Mouse (Mus musculus) forebrain, embryonic 10.5 days (tissue): ENCODE measurements around the gene Nosip. TPM values are rescaled to one million over a fixed set of nuclear protein-coding genes. Genes with fewer than 3 reads are reported as not detected.

Experiments used
- DNase-seq: peaks from one replicate; pipeline ENCODE4 v3.0.0-alpha.2; 2017; ENCODE audit warnings: low spot score; ENCODE audit errors: extremely low spot score
- H3K27ac ChIP-seq: fragments of 300-500 bp; sonication (generic); 2 replicates; pipeline ENCODE4 v1.5.1; 2016; ENCODE audit warnings: mild to moderate bottlenecking
- H3K27me3 ChIP-seq: fragments of 300-500 bp; sonication (generic); 2 replicates; pipeline ENCODE4 v1.6.1; 2016; ENCODE audit warnings: mild to moderate bottlenecking; ENCODE audit not compliant: poor library complexity, severe bottlenecking
- H3K36me3 ChIP-seq: fragments of 300-500 bp; sonication (generic); replicated peaks from 2 replicates; pipeline ENCODE4 v1.6.1; 2016; ENCODE audit warnings: mild to moderate bottlenecking, moderate library complexity
- H3K4me1 ChIP-seq: fragments of 300-500 bp; sonication (generic); 2 replicates; pipeline ENCODE4 v1.6.1; 2016
- H3K4me3 ChIP-seq: fragments of 300-500 bp; sonication (generic); 2 replicates; pipeline ENCODE4 v1.5.1; 2016; ENCODE audit warnings: mild to moderate bottlenecking, moderate library complexity
- H3K9me3 ChIP-seq: fragments of 300-500 bp; sonication (generic); 2 replicates; pipeline ENCODE4 v1.6.1; 2016; ENCODE audit warnings: mild to moderate bottlenecking, moderate library complexity
- WGBS: fragments of 180-500 bp; shearing (Covaris S2); methylation state at CpG from one replicate; pipeline ENCODE4 v1.1.7; 2016; 5-methylcytosine and 5-hydroxymethylcytosine counted together
- polyA plus RNA-seq: library from polyadenylated mRNA; unstranded; fragments of >200 nt; fragmentation: Nextera tagmentation; extraction: Ambion mirVana; gene quantifications from 2 replicates; pipeline ENCODE4 v1.2.1, GENCODE M21; 2016

Nosip gene
- polyA plus RNA-seq, 1 experiment from 2014 or later = 67.6 TPM

GRCm38 (mm10) chr7:45040851-45041250 is 21.4 kb upstream of the Nosip start:
- no peak for DNase-seq
- WGBS = 93% methylated on average over 9 of the region's 9 CpGs
- no peaks in the 10 kb centered on the region for H3K9me3 ChIP-seq
- H3K4me3 ChIP-seq = no peak overlapping the region
- H3K27ac ChIP-seq = no peak overlapping the region
- H3K36me3 ChIP-seq = peaks cover 100% of the 10 kb centered on the region
- H3K4me1 ChIP-seq = no peaks in the 10 kb centered on the region
- no peaks in the 10 kb centered on the region for H3K27me3 ChIP-seq

- WGBS = 93% methylated on average over 14 of the region's 14 CpGs
- Histone ChIP-seq H3K27me3 (no peaks in the 10 kb centered on the region), H3K4me1 (no peaks in the 10 kb centered on the region), H3K4me3 (no peak overlapping the region), H3K36me3 (peaks cover 100% of the 10 kb centered on the region), H3K9me3 (no peaks in the 10 kb centered on the region), H3K27ac (no peak overlapping the region)
- no peak for DNase-seq
Observed at GRCm38 (mm10) chr7:45043307-45043706, 18.9 kb upstream of the Nosip start.

GRCm38 (mm10) chr7:45045741-45046140 is 16.5 kb upstream of the Nosip start:
- no peak for DNase-seq
- Histone ChIP-seq H3K36me3 (peaks cover 100% of the 10 kb centered on the region), H3K9me3 (no peaks in the 10 kb centered on the region), H3K27me3 (no peaks in the 10 kb centered on the region), H3K27ac (no peak overlapping the region), H3K4me3 (peak overlapping the region; percentile 13), H3K4me1 (peaks cover 16% of the 10 kb centered on the region)
- 96% methylated on average over 22 of the region's 22 CpGs for WGBS

GRCm38 (mm10) chr7:45046853-45047350 is 15.3 kb upstream of the Nosip start:
- Histone ChIP-seq H3K27ac (no peak overlapping the region), H3K36me3 (peaks cover 94% of the 10 kb centered on the region), H3K4me3 (peak overlapping the region; percentile 9; the same call in 1 of the 2 replicates), H3K27me3 (no peaks in the 10 kb centered on the region), H3K4me1 (peaks cover 28% of the 10 kb centered on the region), H3K9me3 (no peaks in the 10 kb centered on the region)
- DNase-seq = no peak
- 95% methylated on average over 26 of the region's 26 CpGs for WGBS

GRCm38 (mm10) chr7:45047491-45047890 is 14.7 kb upstream of the Nosip start:
- H3K27me3 ChIP-seq = no peaks in the 10 kb centered on the region
- peak overlapping the region; percentile 9; the same call in 1 of the 2 replicates for H3K4me3 ChIP-seq
- 94% methylated on average over 14 of the region's 14 CpGs for WGBS
- peaks cover 88% of the 10 kb centered on the region for H3K36me3 ChIP-seq
- DNase-seq = no peak
- H3K27ac ChIP-seq = peak overlapping the region; percentile 2; the same call in 1 of the 2 replicates
- H3K9me3 ChIP-seq = no peaks in the 10 kb centered on the region
- peaks cover 32% of the 10 kb centered on the region for H3K4me1 ChIP-seq

GRCm38 (mm10) chr7:45048001-45048890 is 14.0 kb upstream of the Nosip start:
- H3K4me3 ChIP-seq = no peak overlapping the region; the same call in 1 of the 2 replicates

GRCm38 (mm10) chr7:45048923-45049657 is 13.1 kb upstream of the Nosip start:
- WGBS = 94% methylated on average over 23 of the region's 23 CpGs
- DNase-seq = no peak
- Histone ChIP-seq H3K4me3 (peak overlapping the region; percentile 97; the same call in 1 of the 2 replicates), H3K9me3 (no peaks in the 10 kb centered on the region), H3K27ac (no peak overlapping the region), H3K27me3 (no peaks in the 10 kb centered on the region), H3K4me1 (peaks cover 39% of the 10 kb centered on the region), H3K36me3 (peaks cover 72% of the 10 kb centered on the region)

More at GRCm38 (mm10) chr7:45048001-45048890, 14.0 kb upstream of the Nosip start:
- DNase-seq = no peak
- H3K27ac ChIP-seq = peak overlapping the region; percentile 2; the same call in 1 of the 2 replicates
- H3K9me3 ChIP-seq = no peaks in the 10 kb centered on the region
- H3K36me3 ChIP-seq = peaks cover 80% of the 10 kb centered on the region
- no peaks in the 10 kb centered on the region for H3K27me3 ChIP-seq
- 93% methylated on average over 38 of the region's 38 CpGs for WGBS
- peaks cover 32% of the 10 kb centered on the region for H3K4me1 ChIP-seq

- Histone ChIP-seq H3K27ac (peak overlapping the region; percentile 99), H3K9me3 (no peaks in the 10 kb centered on the region), H3K36me3 (peaks cover 52% of the 10 kb centered on the region), H3K4me3 (peak overlapping the region; percentile 97), H3K4me1 (peaks cover 47% of the 10 kb centered on the region), H3K27me3 (no peaks in the 10 kb centered on the region)
- 2% methylated on average over 16 of the region's 16 CpGs for WGBS
- DNase-seq = peak; percentile 89
Observed at GRCm38 (mm10) chr7:45050945-45051600, 11.2 kb upstream of the Nosip start.

- Histone ChIP-seq H3K36me3 (peaks cover 47% of the 10 kb centered on the region), H3K4me1 (peaks cover 47% of the 10 kb centered on the region), H3K27ac (peak overlapping the region; percentile 99), H3K27me3 (no peaks in the 10 kb centered on the region), H3K4me3 (peak overlapping the region; percentile 97), H3K9me3 (no peaks in the 10 kb centered on the region)
- DNase-seq = no peak
- WGBS = 2% methylated on average over 13 of the region's 13 CpGs
Observed at GRCm38 (mm10) chr7:45051601-45051974, 10.6 kb upstream of the Nosip start.

GRCm38 (mm10) chr7:45052181-45052861 is 9.9 kb upstream of the Nosip start:
- no peaks in the 10 kb centered on the region for H3K27me3 ChIP-seq
- H3K27ac ChIP-seq = peak overlapping the region; percentile 99
- H3K9me3 ChIP-seq = no peaks in the 10 kb centered on the region
- peaks cover 47% of the 10 kb centered on the region for H3K4me1 ChIP-seq
- under 1% methylated on average over 38 of the region's 38 CpGs for WGBS
- H3K4me3 ChIP-seq = peak overlapping the region; percentile 97
- no peak for DNase-seq
- H3K36me3 ChIP-seq = peaks cover 40% of the 10 kb centered on the region

- H3K27me3 ChIP-seq = no peaks in the 10 kb centered on the region
- peak within 1 kb of the TSS; percentile 97 for H3K4me3 ChIP-seq
- H3K36me3 ChIP-seq = peaks cover 35% of the 10 kb centered on the region
- 0% methylated on average over 12 of the region's 18 CpGs for WGBS
- peaks cover 47% of the 10 kb centered on the region for H3K4me1 ChIP-seq
- DNase-seq = no peak
- H3K9me3 ChIP-seq = no peaks in the 10 kb centered on the region
- peak within 1 kb of the TSS; percentile 99 for H3K27ac ChIP-seq
Observed at GRCm38 (mm10) chr7:45052862-45053116, 9.4 kb upstream of the Nosip start, which contains the start of gene Prr12. TSS of gene Prr12 (minus strand) at chr7:45052881.
